Mouse (Mus musculus): ENCODE data around the gene Ptprc. TPM values are rescaled to one million over a fixed set of nuclear protein-coding genes. Genes with fewer than 3 reads are reported as not detected.
A peak's percentile ranks its signal among the peaks of the same experiment; 100 is the strongest.

The Ptprc gene
- polyA plus RNA-seq, 1 experiment from 2014 or later, result 0.74 TPM

DNA sequence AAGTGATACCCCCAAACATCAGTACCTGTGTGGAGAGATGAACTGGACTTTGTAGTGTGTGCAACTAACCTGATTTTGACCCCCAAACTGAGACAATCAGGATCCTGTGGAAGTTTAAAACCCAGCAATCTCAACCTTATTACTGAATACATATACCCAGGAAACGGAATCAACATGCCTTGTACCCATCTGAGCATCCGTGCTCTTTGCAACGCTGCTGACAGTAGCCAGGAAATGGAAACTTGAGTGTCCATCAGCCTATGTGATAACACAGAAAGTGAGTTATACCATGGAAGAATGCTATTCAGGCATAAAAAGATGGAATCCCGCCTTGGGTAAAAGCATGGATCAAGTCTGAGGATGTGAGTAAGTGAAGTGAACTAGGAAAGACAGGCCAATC is 34.7 kb downstream of the Ptprc start:
- Histone ChIP-seq H3K9ac (ENCODE audit: low read length) (no peak overlapping the region), H3K9me3 (replicated peaks; ENCODE audit: control insufficient read depth, low read length) (no peaks in the 10 kb centered on the region), H3K4me1 (ENCODE audit: control insufficient read depth, insufficient read depth, low read length) (peaks cover 1% of the 10 kb centered on the region; the same call in 1 of the 2 replicates), H3K4me2 (ENCODE audit: low read length) (no peak overlapping the region), H3K27ac (ENCODE audit: low read depth, low read length) (no peak overlapping the region), H3K4me3 (ENCODE audit: low read depth, low read length) (no peak overlapping the region), H3K36me3 (ENCODE audit: control insufficient read depth, insufficient read depth, low read length) (no peaks in the 10 kb centered on the region), H3K27me3 (replicated peaks; ENCODE audit: control insufficient read depth, insufficient read depth, low read length) (no peaks in the 10 kb centered on the region)
- DNase-seq (ENCODE audit: low spot score) (no peak), ATAC-seq (no peak)
- 94% methylated on average over 4 of the region's 4 CpGs for WGBS

DNA sequence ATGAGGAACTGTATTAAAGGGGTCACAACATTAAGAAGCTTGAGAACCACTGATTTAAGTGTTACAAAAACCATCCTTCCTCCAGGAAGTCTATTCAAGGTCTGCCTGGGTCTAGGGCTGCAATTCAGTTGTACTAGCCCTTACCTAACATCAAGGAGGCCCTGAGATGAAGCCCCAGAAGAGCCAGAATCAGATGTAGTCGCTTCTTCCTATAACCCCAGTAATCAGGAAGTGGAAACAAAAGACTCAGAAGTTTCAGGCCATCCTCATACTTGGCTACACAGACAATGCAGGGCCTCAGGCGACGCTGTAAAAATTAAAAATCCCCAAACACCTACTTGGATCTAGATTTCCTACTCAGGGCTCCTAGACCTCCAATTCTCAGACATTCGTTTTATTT is 37.8 kb downstream of the Ptprc start:
- Histone ChIP-seq H3K9ac (ENCODE audit: low read length) (no peak overlapping the region), H3K4me3 (ENCODE audit: low read depth, low read length) (no peak overlapping the region), H3K4me2 (ENCODE audit: low read length) (no peak overlapping the region), H3K27ac (ENCODE audit: low read depth, low read length) (no peak overlapping the region), H3K9me3 (replicated peaks; ENCODE audit: control insufficient read depth, low read length) (no peaks in the 10 kb centered on the region), H3K4me1 (ENCODE audit: control insufficient read depth, insufficient read depth, low read length) (peaks cover 6% of the 10 kb centered on the region), H3K36me3 (ENCODE audit: control insufficient read depth, insufficient read depth, low read length) (no peaks in the 10 kb centered on the region), H3K27me3 (replicated peaks; ENCODE audit: control insufficient read depth, insufficient read depth, low read length) (no peaks in the 10 kb centered on the region)
- WGBS, result 99% methylated on average over 4 of the region's 4 CpGs
- ATAC-seq, result no peak
- DNase-seq (ENCODE audit: low spot score), result no peak

DNA sequence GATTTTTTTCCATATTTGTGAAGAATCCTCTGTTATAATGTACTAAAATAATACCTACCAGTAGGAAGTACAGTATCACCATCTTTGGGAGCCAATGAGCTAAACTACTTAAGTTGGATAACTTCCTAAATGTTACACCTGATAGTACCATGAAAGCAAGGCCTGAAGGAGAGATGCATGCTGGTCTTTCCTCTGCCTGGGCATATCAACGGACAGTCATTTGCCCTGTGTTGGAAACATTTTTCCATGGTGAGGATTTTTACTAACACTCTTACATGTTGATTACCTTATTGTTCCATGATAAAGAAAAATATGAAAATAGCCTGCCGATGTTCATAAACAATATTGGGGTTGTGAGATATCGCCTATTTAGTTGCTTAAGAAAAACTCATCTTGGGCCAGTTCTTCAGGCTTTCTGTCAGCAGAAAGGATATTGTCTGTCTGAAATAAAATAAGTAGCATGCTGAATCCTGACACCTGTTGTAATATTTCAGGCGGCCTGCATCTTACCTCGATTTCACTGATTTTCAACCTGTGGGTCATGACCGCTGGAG is 38.4 kb downstream of the Ptprc start:
- 98% methylated on average over 6 of the region's 6 CpGs for WGBS
- H3K9me3 ChIP-seq (replicated peaks; ENCODE audit: control insufficient read depth, low read length), result no peaks in the 10 kb centered on the region
- H3K9ac ChIP-seq (ENCODE audit: low read length), result no peak overlapping the region
- H3K4me2 ChIP-seq (ENCODE audit: low read length), result no peak overlapping the region
- no peaks in the 10 kb centered on the region for H3K36me3 ChIP-seq (ENCODE audit: control insufficient read depth, insufficient read depth, low read length)
- no peak overlapping the region for H3K27ac ChIP-seq (ENCODE audit: low read depth, low read length)
- H3K4me3 ChIP-seq (ENCODE audit: low read depth, low read length), result no peak overlapping the region
- peaks cover 6% of the 10 kb centered on the region for H3K4me1 ChIP-seq (ENCODE audit: control insufficient read depth, insufficient read depth, low read length)
- ATAC-seq (no peak), DNase-seq (ENCODE audit: low spot score) (no peak)
- H3K27me3 ChIP-seq (replicated peaks; ENCODE audit: control insufficient read depth, insufficient read depth, low read length), result no peaks in the 10 kb centered on the region

DNA sequence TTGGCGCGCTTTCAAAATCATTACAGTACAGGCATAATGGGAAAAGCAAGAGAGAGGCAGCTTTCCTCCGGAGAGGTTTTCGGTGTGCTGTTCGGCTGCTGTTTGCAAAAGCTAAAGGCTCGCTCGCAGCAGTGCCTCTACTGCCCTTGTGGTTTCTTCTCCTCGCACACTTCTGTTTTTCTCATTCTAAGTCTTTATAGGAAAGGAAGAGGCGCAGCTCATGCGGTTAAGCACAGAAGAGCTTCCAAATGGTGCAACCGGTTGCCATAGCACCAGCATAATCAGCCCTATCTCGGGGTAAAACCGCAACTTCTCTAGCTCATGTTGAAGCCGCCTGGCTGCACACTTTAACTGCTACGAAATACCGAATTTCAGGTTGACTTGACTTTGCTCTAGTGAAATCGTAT is 39.1 kb downstream of the Ptprc start:
- Histone ChIP-seq H3K27me3 (replicated peaks; ENCODE audit: control insufficient read depth, insufficient read depth, low read length) (no peaks in the 10 kb centered on the region), H3K4me2 (ENCODE audit: low read length) (peak overlapping the region; percentile 56), H3K36me3 (ENCODE audit: control insufficient read depth, insufficient read depth, low read length) (no peaks in the 10 kb centered on the region), H3K27ac (ENCODE audit: low read depth, low read length) (peak overlapping the region; percentile 71), H3K4me3 (ENCODE audit: low read depth, low read length) (peak overlapping the region; percentile 31), H3K9me3 (replicated peaks; ENCODE audit: control insufficient read depth, low read length) (no peaks in the 10 kb centered on the region), H3K4me1 (ENCODE audit: control insufficient read depth, insufficient read depth, low read length) (peaks cover 8% of the 10 kb centered on the region), H3K9ac (ENCODE audit: low read length) (peak overlapping the region; percentile 58)
- peak; percentile 94 for ATAC-seq
- 7% methylated on average over 17 of the region's 17 CpGs for WGBS
- DNase-seq (ENCODE audit: low spot score), result peak; percentile 93

DNA sequence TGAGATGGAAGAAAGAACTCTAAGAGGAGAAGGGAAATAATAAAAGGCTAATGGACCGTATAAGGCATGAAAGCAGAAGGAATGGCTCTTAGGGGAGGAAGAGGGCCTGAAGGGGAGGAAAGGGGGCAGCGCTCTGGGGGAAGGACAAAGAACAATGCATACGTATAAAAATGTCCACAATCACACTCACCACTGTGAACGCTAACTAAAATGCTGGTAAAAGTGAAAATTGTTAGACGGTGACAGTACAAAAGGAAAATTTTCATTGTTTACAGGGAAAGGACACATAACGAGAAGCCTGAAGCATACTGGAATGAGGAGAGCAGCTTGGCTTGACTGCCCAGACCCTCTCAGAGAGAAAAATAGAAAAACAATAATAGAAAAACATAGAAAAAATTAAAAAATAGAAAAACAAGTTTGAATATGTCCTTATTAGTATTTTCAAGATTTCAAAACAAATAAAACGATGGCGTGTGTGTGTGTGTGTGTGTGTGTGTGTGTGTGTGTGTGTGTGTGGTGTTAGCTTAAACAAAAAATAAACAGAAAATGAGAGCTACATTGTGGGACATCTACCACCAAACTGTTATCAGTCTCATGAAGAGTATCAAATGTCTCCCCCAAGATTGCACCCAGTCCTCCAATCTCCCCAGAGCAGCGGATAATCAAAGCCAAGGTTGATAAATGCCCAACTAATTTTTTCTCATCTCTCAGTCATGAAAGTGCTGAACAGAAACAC is 39.7 kb downstream of the Ptprc start:
- Histone ChIP-seq H3K4me2 (ENCODE audit: low read length) (peak overlapping the region; percentile 56), H3K9me3 (replicated peaks; ENCODE audit: control insufficient read depth, low read length) (no peaks in the 10 kb centered on the region), H3K4me3 (ENCODE audit: low read depth, low read length) (peak overlapping the region; percentile 31), H3K27ac (ENCODE audit: low read depth, low read length) (peak overlapping the region; percentile 71), H3K9ac (ENCODE audit: low read length) (peak overlapping the region; percentile 58), H3K27me3 (replicated peaks; ENCODE audit: control insufficient read depth, insufficient read depth, low read length) (no peaks in the 10 kb centered on the region), H3K36me3 (ENCODE audit: control insufficient read depth, insufficient read depth, low read length) (no peaks in the 10 kb centered on the region), H3K4me1 (ENCODE audit: control insufficient read depth, insufficient read depth, low read length) (peaks cover 8% of the 10 kb centered on the region)
- ATAC-seq (peak; percentile 31), DNase-seq (ENCODE audit: low spot score) (no peak)
- 12% methylated on average over 9 of the region's 9 CpGs for WGBS

DNA sequence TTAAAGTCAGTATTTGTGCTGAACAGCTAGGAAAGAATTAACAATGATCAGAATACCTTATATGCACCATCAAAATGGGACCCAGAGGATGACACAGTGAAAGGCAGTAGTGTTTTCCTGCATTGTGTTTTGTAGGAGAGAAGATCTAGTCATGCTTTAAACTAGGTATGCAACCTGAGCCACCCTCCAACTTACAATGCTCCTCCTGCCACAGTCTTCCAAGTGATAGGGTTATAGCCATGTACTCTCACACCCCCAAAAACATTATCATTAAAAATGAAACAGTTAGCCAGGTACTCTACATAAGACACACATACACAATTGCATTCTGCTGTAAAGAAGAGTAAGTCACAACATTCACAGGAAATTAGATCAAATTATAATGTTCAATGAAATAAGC is 40.4 kb downstream of the Ptprc start:
- DNase-seq (ENCODE audit: low spot score) (no peak), ATAC-seq (no peak)
- Histone ChIP-seq H3K27me3 (replicated peaks; ENCODE audit: control insufficient read depth, insufficient read depth, low read length) (no peaks in the 10 kb centered on the region), H3K4me3 (ENCODE audit: low read depth, low read length) (no peak overlapping the region), H3K27ac (ENCODE audit: low read depth, low read length) (no peak overlapping the region), H3K36me3 (ENCODE audit: control insufficient read depth, insufficient read depth, low read length) (no peaks in the 10 kb centered on the region), H3K4me1 (ENCODE audit: control insufficient read depth, insufficient read depth, low read length) (peaks cover 8% of the 10 kb centered on the region), H3K9me3 (replicated peaks; ENCODE audit: control insufficient read depth, low read length) (no peaks in the 10 kb centered on the region), H3K4me2 (ENCODE audit: low read length) (no peak overlapping the region), H3K9ac (ENCODE audit: low read length) (no peak overlapping the region)

DNA sequence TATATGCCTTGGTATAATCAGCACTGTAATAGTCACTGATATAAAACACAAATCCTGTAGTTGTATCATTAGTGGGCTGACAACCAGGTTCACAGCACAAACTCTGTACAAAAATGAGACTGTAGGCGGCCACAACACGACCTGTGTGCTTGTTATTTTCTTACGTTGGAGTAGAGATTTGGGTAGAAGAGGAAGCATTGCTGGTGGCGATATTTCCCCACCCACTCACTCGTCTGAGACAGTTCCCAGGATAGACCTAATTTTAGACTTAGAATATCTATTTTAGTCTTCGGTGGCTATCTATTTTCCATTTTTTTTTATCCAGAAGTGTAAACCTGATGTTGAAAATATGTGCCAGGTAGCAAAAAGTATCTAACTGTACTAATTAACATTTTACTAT is 41.2 kb downstream of the Ptprc start:
- no peak overlapping the region for H3K9ac ChIP-seq (ENCODE audit: low read length)
- 93% methylated on average over 6 of the region's 6 CpGs for WGBS
- H3K9me3 ChIP-seq (replicated peaks; ENCODE audit: control insufficient read depth, low read length), result no peaks in the 10 kb centered on the region
- H3K27ac ChIP-seq (ENCODE audit: low read depth, low read length), result no peak overlapping the region
- H3K4me1 ChIP-seq (ENCODE audit: control insufficient read depth, insufficient read depth, low read length), result peaks cover 8% of the 10 kb centered on the region
- H3K4me2 ChIP-seq (ENCODE audit: low read length), result no peak overlapping the region
- no peaks in the 10 kb centered on the region for H3K27me3 ChIP-seq (replicated peaks; ENCODE audit: control insufficient read depth, insufficient read depth, low read length)
- ATAC-seq, result no peak
- H3K4me3 ChIP-seq (ENCODE audit: low read depth, low read length), result no peak overlapping the region
- H3K36me3 ChIP-seq (ENCODE audit: control insufficient read depth, insufficient read depth, low read length), result no peaks in the 10 kb centered on the region
- DNase-seq (ENCODE audit: low spot score), result no peak

DNA sequence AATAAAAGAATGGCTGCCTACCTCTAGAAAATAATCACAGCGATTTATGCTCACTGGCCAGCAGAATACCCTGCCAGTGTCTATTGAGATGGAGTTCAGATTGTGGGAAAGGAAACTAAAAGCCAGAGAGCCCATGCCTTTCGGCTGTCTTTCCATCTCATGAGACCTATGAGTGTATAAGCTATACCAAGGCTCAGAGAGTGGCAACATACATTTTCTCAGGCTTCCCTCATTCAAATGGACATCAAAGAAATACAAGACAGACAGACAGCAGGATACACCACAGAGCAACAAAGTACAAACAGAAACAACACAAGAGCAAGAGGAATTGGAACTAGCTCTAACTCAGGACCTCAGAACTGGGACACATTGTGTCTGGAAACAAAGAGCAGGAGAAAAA is 43.8 kb downstream of the Ptprc start:
- H3K9ac ChIP-seq (ENCODE audit: low read length), result no peak overlapping the region
- no peaks in the 10 kb centered on the region for H3K36me3 ChIP-seq (ENCODE audit: control insufficient read depth, insufficient read depth, low read length)
- no peaks in the 10 kb centered on the region for H3K9me3 ChIP-seq (replicated peaks; ENCODE audit: control insufficient read depth, low read length)
- WGBS, result 68% methylated on average over 2 of the region's 2 CpGs
- no peak overlapping the region for H3K4me2 ChIP-seq (ENCODE audit: low read length)
- H3K4me3 ChIP-seq (ENCODE audit: low read depth, low read length), result no peak overlapping the region
- ATAC-seq (no peak), DNase-seq (ENCODE audit: low spot score) (no peak)
- H3K27me3 ChIP-seq (replicated peaks; ENCODE audit: control insufficient read depth, insufficient read depth, low read length), result no peaks in the 10 kb centered on the region
- no peak overlapping the region for H3K27ac ChIP-seq (ENCODE audit: low read depth, low read length)
- H3K4me1 ChIP-seq (ENCODE audit: control insufficient read depth, insufficient read depth, low read length), result peaks cover 8% of the 10 kb centered on the region

DNA sequence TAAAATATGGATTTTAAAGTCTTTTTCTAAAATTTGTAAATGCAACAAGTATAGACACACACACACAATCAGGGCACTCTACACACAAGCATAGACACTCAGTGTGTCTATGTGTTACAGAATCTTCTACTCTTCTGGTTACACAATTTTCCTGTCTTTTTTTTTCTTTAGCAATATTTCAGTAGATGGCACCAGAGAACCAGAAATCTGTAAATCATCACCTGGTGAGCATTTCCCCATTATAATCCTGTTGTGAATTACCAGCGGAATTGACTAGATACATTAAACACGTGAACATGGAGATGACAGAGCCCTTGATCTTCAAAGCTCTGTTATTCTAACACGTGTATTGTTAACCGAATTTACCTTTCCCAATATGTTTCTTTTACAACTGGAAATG is 45.4 kb downstream of the Ptprc start:
- 56% methylated on average over 4 of the region's 4 CpGs for WGBS
- H3K4me3 ChIP-seq (ENCODE audit: low read depth, low read length), result no peak overlapping the region
- H3K27me3 ChIP-seq (replicated peaks; ENCODE audit: control insufficient read depth, insufficient read depth, low read length), result no peaks in the 10 kb centered on the region
- H3K4me2 ChIP-seq (ENCODE audit: low read length), result no peak overlapping the region
- H3K9ac ChIP-seq (ENCODE audit: low read length), result no peak overlapping the region
- H3K9me3 ChIP-seq (replicated peaks; ENCODE audit: control insufficient read depth, low read length), result no peaks in the 10 kb centered on the region
- H3K27ac ChIP-seq (ENCODE audit: low read depth, low read length), result no peak overlapping the region
- ATAC-seq (0 out of 2 replicates have a peak, but pooled peaks have one; percentile 37), DNase-seq (ENCODE audit: low spot score) (peak; percentile 74)
- 0 out of 2 replicates have a peak, but pooled peaks cover 2% of the 10 kb centered on the region for H3K4me1 ChIP-seq (ENCODE audit: control insufficient read depth, insufficient read depth, low read length)
- no peaks in the 10 kb centered on the region for H3K36me3 ChIP-seq (ENCODE audit: control insufficient read depth, insufficient read depth, low read length)
